Mouse (Mus musculus): ENCODE measurements around the gene Adamts2.

DNA sequence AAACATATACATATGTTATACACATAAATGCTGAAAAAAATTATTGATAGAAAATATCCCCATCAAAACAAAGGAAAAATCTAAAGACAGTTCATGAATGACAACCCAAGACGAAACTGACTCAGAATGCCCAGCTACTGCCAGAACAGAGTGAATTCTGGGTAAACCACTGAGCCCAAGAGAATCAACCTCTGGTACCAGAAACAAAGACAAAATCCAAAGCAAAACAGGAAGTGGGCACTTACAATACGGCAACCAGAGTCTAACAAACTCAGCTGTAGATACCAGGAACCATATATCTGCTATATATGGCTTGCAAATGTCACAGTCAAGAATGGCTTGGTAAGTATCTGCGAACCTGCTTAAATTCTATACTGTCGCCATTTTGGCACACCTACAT, 233.8 kb downstream of the Adamts2 start:
- TF ChIP-seq EP300 (optimal IDR thresholded peaks at IDR 0.05) (no peak), CTCF (IDR thresholded peaks at IDR 0.05; ENCODE audit: low read depth) (no peak)

Data from stomach, postnatal 0 days (tissue).